Mouse (Mus musculus) heart, embryonic 10.5 days (tissue): ENCODE data around the gene Dnah9. TPM values are rescaled to one million over a fixed set of nuclear protein-coding genes. Genes with fewer than 3 reads are reported as not detected.
A peak's percentile ranks its signal among the peaks of the same experiment; 100 is the strongest.

Source experiments
- DNase-seq: peaks from one replicate; pipeline ENCODE4 v3.0.0-alpha.2; 2017; ENCODE audit warnings: low spot score
- H3K27ac ChIP-seq: fragments of 300-500 bp; sonication (generic); 2 replicates; pipeline ENCODE4 v1.5.1; 2016; ENCODE audit warnings: mild to moderate bottlenecking
- H3K27me3 ChIP-seq: fragments of 300-500 bp; sonication (generic); 2 replicates; pipeline ENCODE4 v1.6.1; 2016; ENCODE audit warnings: mild to moderate bottlenecking; ENCODE audit not compliant: poor library complexity, insufficient read depth, severe bottlenecking
- H3K36me3 ChIP-seq: fragments of 300-500 bp; sonication (generic); 2 replicates; pipeline ENCODE4 v1.6.1; 2016; ENCODE audit warnings: mild to moderate bottlenecking, moderate library complexity
- H3K4me1 ChIP-seq: fragments of 300-500 bp; sonication (generic); 2 replicates; pipeline ENCODE4 v1.6.1; 2016; ENCODE audit warnings: mild to moderate bottlenecking
- H3K4me3 ChIP-seq: fragments of 300-500 bp; sonication (generic); 2 replicates; pipeline ENCODE4 v1.5.1; 2016; ENCODE audit warnings: mild to moderate bottlenecking, moderate library complexity
- H3K9me3 ChIP-seq: fragments of 300-500 bp; sonication (generic); 2 replicates; pipeline ENCODE4 v1.6.1; 2016; ENCODE audit warnings: mild to moderate bottlenecking, moderate library complexity
- WGBS: fragments of 180-500 bp; shearing (Covaris S2); methylation state at CpG from one replicate; pipeline ENCODE4 v1.1.7; 2016; 5-methylcytosine and 5-hydroxymethylcytosine counted together
- polyA plus RNA-seq: library from polyadenylated mRNA; unstranded; fragments of >200 nt; fragmentation: Nextera tagmentation; extraction: Ambion mirVana; gene quantifications from 2 replicates; pipeline ENCODE4 v1.2.1, GENCODE M21; 2016

The Dnah9 gene
- polyA plus RNA-seq, 1 experiment from 2014 or later = not detected

GRCm38 (mm10) chr11:65881465-65881864 is 286.9 kb downstream of the Dnah9 start:
- Histone ChIP-seq H3K36me3 (no peaks in the 10 kb centered on the region), H3K4me3 (no peak overlapping the region), H3K27ac (no peak overlapping the region), H3K4me1 (no peaks in the 10 kb centered on the region), H3K27me3 (no peaks in the 10 kb centered on the region), H3K9me3 (no peaks in the 10 kb centered on the region)
- no peak for DNase-seq
- 73% methylated on average over 2 of the region's 2 CpGs for WGBS

- Histone ChIP-seq H3K27me3 (no peaks in the 10 kb centered on the region), H3K4me1 (no peaks in the 10 kb centered on the region), H3K27ac (no peak overlapping the region), H3K9me3 (no peaks in the 10 kb centered on the region), H3K4me3 (no peak overlapping the region), H3K36me3 (no peaks in the 10 kb centered on the region)
- WGBS = 79% methylated on average over 1 of the region's 1 CpGs
- no peak for DNase-seq
Measured at GRCm38 (mm10) chr11:65877146-65877775, 291.1 kb downstream of the Dnah9 start.

DNA sequence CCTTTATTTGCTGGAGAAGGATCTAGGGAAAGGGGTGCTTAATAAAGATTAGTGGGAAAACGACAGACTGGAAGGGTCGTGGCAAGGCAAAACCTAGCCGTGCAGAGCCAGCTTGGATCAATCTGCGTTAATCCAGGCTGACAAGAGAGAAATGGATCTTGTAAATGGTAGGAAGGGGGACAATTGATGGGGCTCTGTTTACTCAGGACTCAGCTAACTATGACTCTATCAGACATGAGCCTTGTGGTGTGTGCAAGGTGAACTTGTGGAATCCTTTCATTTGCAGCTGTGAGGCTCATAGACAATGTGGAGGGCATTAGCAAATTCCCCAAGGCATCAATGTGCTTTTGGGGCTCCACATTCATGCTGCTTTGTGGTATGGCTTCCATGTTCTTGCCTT is 306.9 kb downstream of the Dnah9 start:
- DNase-seq = no peak
- WGBS = 60% methylated on average over 4 of the region's 4 CpGs

DNA sequence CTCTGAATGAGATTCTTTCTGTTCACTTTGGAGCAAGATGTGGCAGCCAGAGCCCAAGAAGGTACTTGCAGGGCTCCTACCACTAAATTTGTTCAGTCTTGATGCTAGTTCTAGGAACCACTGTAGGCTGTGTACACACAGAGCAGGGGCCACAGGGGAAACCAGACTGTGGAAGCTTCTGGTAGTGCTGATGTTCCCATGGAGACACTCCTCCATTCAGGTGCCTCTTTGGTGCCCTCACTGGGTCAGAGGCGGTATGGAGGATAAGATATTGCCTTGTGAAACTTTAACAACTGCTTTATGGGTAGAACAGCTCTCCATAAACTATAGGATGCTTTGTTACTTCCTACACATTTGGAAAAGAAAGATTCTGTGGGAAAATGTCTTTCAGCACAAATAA is 316.3 kb downstream of the Dnah9 start:
- H3K4me1 ChIP-seq = no peaks in the 10 kb centered on the region
- H3K27me3 ChIP-seq = no peaks in the 10 kb centered on the region
- no peak for DNase-seq
- 17% methylated on average over 1 of the region's 1 CpGs for WGBS
- H3K27ac ChIP-seq = no peak overlapping the region
- no peaks in the 10 kb centered on the region for H3K36me3 ChIP-seq
- no peak overlapping the region for H3K4me3 ChIP-seq
- no peaks in the 10 kb centered on the region for H3K9me3 ChIP-seq

More for the DNA sequence above, 306.9 kb downstream of the Dnah9 start:
- Histone ChIP-seq H3K27me3 (no peaks in the 10 kb centered on the region), H3K4me1 (no peaks in the 10 kb centered on the region), H3K36me3 (no peaks in the 10 kb centered on the region), H3K4me3 (no peak overlapping the region), H3K9me3 (no peaks in the 10 kb centered on the region), H3K27ac (no peak overlapping the region)

GRCm38 (mm10) chr11:65846446-65846845 is 321.9 kb downstream of the Dnah9 start:
- no peaks in the 10 kb centered on the region for H3K27me3 ChIP-seq
- H3K36me3 ChIP-seq = no peaks in the 10 kb centered on the region
- no peak overlapping the region for H3K4me3 ChIP-seq
- no peaks in the 10 kb centered on the region for H3K9me3 ChIP-seq
- H3K4me1 ChIP-seq = no peaks in the 10 kb centered on the region
- WGBS = 48% methylated on average over 5 of the region's 5 CpGs
- H3K27ac ChIP-seq = no peak overlapping the region
- DNase-seq = no peak

DNA sequence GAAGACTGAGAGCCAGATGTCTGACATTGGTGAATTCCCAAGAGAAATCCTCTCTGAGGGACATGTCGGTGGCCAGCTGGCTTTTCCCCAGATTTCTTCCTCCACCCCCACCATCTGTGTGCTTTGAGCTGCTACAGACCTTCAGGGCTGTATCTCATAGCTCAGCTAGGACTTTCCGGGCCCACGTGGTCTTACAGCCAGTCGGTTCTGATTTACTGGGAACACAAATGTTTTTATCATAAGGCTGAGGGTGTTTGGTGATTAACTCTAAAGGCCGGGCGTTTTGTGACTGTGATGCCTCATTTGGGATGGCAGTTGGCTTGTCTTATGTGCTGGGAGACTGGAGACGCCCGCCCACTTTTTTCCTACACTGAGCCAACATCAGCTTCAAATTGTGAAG is 329.4 kb downstream of the Dnah9 start:
- H3K4me3 ChIP-seq = no peak overlapping the region
- peaks cover 3% of the 10 kb centered on the region; the same call in 1 of the 2 replicates for H3K36me3 ChIP-seq
- WGBS = 64% methylated on average over 8 of the region's 8 CpGs
- peaks cover 6% of the 10 kb centered on the region; the same call in 1 of the 2 replicates for H3K4me1 ChIP-seq
- H3K9me3 ChIP-seq = no peaks in the 10 kb centered on the region
- no peak overlapping the region for H3K27ac ChIP-seq
- DNase-seq = no peak
- H3K27me3 ChIP-seq = no peaks in the 10 kb centered on the region

DNA sequence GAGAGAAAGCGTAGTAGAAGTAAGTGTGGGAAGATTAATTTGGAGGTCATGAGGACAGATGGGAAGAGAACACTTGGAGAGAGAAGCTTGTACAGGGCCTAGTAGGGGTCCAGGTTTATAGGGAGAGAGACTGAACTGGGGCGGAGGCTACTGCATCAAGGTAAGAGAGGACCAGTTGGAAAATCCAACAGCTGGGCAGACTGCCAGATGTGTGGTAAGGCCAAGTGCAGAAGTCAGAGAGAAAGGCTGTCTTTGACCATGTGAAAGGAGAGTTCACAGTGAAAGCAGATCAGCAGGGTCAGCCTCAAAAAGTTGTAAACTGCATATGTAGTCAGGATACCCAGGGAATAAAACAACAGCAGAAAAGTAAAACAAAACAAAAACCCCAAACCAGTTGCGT is 343.8 kb downstream of the Dnah9 start:
- Histone ChIP-seq H3K27me3 (no peaks in the 10 kb centered on the region), H3K9me3 (no peaks in the 10 kb centered on the region), H3K27ac (no peak overlapping the region), H3K36me3 (peaks cover 60% of the 10 kb centered on the region), H3K4me3 (no peak overlapping the region), H3K4me1 (no peaks in the 10 kb centered on the region)
- DNase-seq = no peak
- 90% methylated on average over 3 of the region's 3 CpGs for WGBS

DNA sequence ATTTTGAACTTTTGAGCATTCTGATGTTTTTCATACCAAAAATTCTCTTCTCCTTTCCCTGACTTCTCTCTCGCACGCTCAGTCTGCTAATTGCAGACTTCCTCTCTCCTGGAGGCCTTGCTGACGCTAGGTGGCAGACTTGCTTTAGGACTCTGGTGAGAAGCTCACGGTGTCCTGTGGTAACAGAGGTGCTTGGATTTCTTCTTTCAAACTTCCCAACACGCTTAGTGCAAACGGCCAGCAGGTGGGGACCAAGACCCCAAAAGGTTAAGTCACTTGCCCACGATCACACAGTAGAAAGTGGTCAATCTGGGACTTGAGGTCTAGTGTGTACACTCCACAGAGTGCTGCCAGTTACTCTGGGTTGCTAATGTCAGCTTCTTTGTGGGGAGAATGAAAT is 347.5 kb downstream of the Dnah9 start:
- Histone ChIP-seq H3K36me3 (peaks cover 50% of the 10 kb centered on the region), H3K27ac (no peak overlapping the region), H3K4me1 (no peaks in the 10 kb centered on the region), H3K27me3 (no peaks in the 10 kb centered on the region), H3K4me3 (no peak overlapping the region), H3K9me3 (no peaks in the 10 kb centered on the region)
- no peak for DNase-seq
- 15% methylated on average over 7 of the region's 7 CpGs for WGBS

DNA sequence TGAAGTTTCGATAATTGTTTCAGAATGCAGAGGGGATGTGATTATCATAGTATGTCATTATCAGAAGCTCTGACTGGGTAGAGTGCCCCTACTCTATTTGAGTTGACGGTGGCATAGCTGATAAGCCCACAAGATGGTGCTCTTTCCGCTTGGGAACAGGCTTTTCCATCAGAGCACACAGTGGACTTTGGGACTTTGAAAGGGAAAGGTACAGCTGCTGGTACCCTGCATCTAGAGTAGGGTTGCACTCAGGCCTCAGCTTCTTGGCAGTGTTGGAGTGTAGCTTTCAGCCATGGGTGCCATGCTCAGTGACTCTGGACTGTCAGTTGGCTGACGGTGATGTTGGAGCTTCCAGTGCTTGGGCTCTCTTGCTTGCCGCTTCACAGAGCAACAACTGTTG is 348.1 kb downstream of the Dnah9 start:
- no peak overlapping the region for H3K27ac ChIP-seq
- peaks cover 55% of the 10 kb centered on the region for H3K36me3 ChIP-seq

GRCm38 (mm10) chr11:65818193-65818592 is 350.2 kb downstream of the Dnah9 start:
- Histone ChIP-seq H3K9me3 (no peaks in the 10 kb centered on the region), H3K4me3 (no peak overlapping the region), H3K4me1 (no peaks in the 10 kb centered on the region), H3K36me3 (peaks cover 53% of the 10 kb centered on the region), H3K27ac (no peak overlapping the region), H3K27me3 (no peaks in the 10 kb centered on the region)
- 74% methylated on average over 1 of the region's 1 CpGs for WGBS
- DNase-seq = no peak

More for the DNA sequence above, 348.1 kb downstream of the Dnah9 start:
- H3K4me3 ChIP-seq = no peak overlapping the region
- no peaks in the 10 kb centered on the region for H3K4me1 ChIP-seq
- DNase-seq = no peak
- no peaks in the 10 kb centered on the region for H3K27me3 ChIP-seq
- no peaks in the 10 kb centered on the region for H3K9me3 ChIP-seq
- 68% methylated on average over 5 of the region's 5 CpGs for WGBS

GRCm38 (mm10) chr11:65816237-65816636 is 352.1 kb downstream of the Dnah9 start:
- H3K27ac ChIP-seq = no peak overlapping the region
- H3K9me3 ChIP-seq = no peaks in the 10 kb centered on the region
- WGBS = 53% methylated on average over 6 of the region's 6 CpGs
- no peak for DNase-seq
- H3K27me3 ChIP-seq = no peaks in the 10 kb centered on the region
- peaks cover 5% of the 10 kb centered on the region; the same call in 1 of the 2 replicates for H3K4me1 ChIP-seq
- peaks cover 37% of the 10 kb centered on the region for H3K36me3 ChIP-seq
- no peak overlapping the region for H3K4me3 ChIP-seq

- DNase-seq = no peak
- Histone ChIP-seq H3K27ac (no peak overlapping the region), H3K4me1 (peaks cover 8% of the 10 kb centered on the region; the same call in 1 of the 2 replicates), H3K4me3 (no peak overlapping the region), H3K27me3 (no peaks in the 10 kb centered on the region), H3K36me3 (peaks cover 37% of the 10 kb centered on the region), H3K9me3 (no peaks in the 10 kb centered on the region)
- 89% methylated on average over 9 of the region's 9 CpGs for WGBS
Measured at GRCm38 (mm10) chr11:65814381-65814780, 354.0 kb downstream of the Dnah9 start.

DNA sequence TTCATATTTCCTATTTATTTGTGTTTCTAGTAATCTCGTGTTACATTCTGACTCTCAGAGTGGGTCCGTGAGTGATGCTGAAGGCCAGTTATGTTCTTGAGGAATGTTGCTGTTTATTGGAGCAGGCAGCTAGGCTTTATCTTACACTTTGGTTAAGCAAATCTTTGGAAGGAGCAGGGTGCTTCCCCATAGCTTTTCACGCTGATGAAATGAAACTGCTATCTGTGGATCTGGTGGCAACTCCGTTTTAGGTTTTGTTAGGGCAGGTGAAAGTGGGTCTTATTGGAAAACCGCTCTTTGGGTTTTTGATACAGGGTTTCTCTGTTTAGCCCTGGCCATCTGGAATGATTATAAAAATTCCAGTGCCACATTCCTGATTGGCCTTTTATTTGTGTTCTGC is 356.3 kb downstream of the Dnah9 start:
- WGBS = 25% methylated on average over 5 of the region's 5 CpGs
- no peaks in the 10 kb centered on the region for H3K9me3 ChIP-seq
- H3K27me3 ChIP-seq = no peaks in the 10 kb centered on the region
- H3K36me3 ChIP-seq = peaks cover 29% of the 10 kb centered on the region
- H3K27ac ChIP-seq = no peak overlapping the region
- no peak for DNase-seq
- no peak overlapping the region for H3K4me3 ChIP-seq
- H3K4me1 ChIP-seq = peaks cover 13% of the 10 kb centered on the region

DNA sequence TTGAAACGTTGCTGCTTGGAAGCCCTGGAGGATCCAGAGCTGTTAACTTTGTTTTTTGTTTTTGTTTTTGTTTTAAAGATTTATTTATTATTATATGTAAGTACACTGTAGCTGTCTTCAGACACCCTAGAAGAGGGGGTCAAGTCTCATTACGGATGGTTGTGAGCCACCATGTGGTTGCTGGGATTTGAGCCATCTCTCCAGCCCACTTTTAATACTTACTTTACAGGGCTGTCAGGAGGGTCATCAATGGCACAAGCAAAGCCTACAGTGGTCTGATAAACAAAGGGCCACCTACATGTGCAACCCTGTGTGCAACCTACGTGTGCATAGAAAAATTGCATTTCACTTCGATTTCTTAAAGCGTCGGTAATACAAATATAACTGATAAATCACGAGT is 360.8 kb downstream of the Dnah9 start:
- H3K27ac ChIP-seq = peak overlapping the region; percentile 93

More for the DNA sequence above, 360.8 kb downstream of the Dnah9 start:
- Histone ChIP-seq H3K36me3 (no peaks in the 10 kb centered on the region), H3K9me3 (no peaks in the 10 kb centered on the region), H3K4me3 (peak overlapping the region; percentile 85), H3K4me1 (peaks cover 13% of the 10 kb centered on the region), H3K27me3 (no peaks in the 10 kb centered on the region)
- DNase-seq = no peak
- 43% methylated on average over 7 of the region's 7 CpGs for WGBS
